22 mouse cellular contexts compared by ENCODE assay signal in genomic region chr2:105084035-105084434, GRCm38 (mm10). TPM values are rescaled to one million over a fixed set of nuclear protein-coding genes. Genes with fewer than 3 reads are reported as not detected.
"Had no signal": no experiment of that assay in that cellular context is flagged by ENCODE, and none has a peak within 500 bp of the region (broad histone marks: within the 10 kb centered on the region; RNA-seq: fewer than 3 reads in every experiment).

No protein-coding gene starts in this region.

- H3K4me1 ChIP-seq: stomach, embryonic 15.5 days had no signal

- H3K27me3 ChIP-seq: kidney, embryonic 15.5 days; limb, embryonic 15.5 days; midbrain, embryonic 13.5 days; stomach, embryonic 15.5 days had no signal

- DNase-seq: left cerebral cortex, postnatal 4 days; liver, postnatal 0 days; lung, embryonic 14.5 days; right cerebral cortex, postnatal 25 days; spleen, adult 18-20 months; thymus, postnatal 36 days had no signal

- ATAC-seq: intestine, postnatal 0 days; liver, postnatal 0 days; lung, postnatal 0 days; midbrain, embryonic 13.5 days had no signal

- H3K9me3 ChIP-seq: kidney, embryonic 15.5 days; limb, embryonic 12.5 days; limb, embryonic 15.5 days; midbrain, embryonic 13.5 days; stomach, embryonic 15.5 days had no signal

- H3K27ac ChIP-seq: kidney, embryonic 15.5 days; limb, embryonic 12.5 days; limb, embryonic 15.5 days; liver, embryonic 14.5 days; macrophage; midbrain, embryonic 13.5 days; stomach, embryonic 15.5 days had no signal

- H3K36me3 ChIP-seq: kidney, embryonic 15.5 days; limb, embryonic 12.5 days; limb, embryonic 15.5 days; midbrain, embryonic 13.5 days; stomach, embryonic 15.5 days had no signal

- H3K4me2 ChIP-seq: kidney, embryonic 15.5 days; limb, embryonic 12.5 days; limb, embryonic 15.5 days; liver, embryonic 11.5 days; lung, embryonic 14.5 days; midbrain, embryonic 13.5 days; stomach, embryonic 15.5 days had no signal

- H3K4me3 ChIP-seq: kidney, embryonic 15.5 days; limb, embryonic 12.5 days; limb, embryonic 15.5 days; midbrain, embryonic 13.5 days; stomach, embryonic 15.5 days had no signal

- H3K9ac ChIP-seq: kidney, embryonic 15.5 days; limb, embryonic 12.5 days; limb, embryonic 15.5 days; liver, embryonic 14.5 days; liver, postnatal 0 days; lung, embryonic 14.5 days; midbrain, embryonic 13.5 days; stomach, embryonic 15.5 days had no signal

RNA-seq across cellular contexts. Expression of gene Gm11060, which starts 7.8 kb away (rescaled TPM):
- polyA plus RNA-seq: intestine, embryonic 14.5 days; intestine, postnatal 0 days; kidney, embryonic 15.5 days; limb, embryonic 12.5 days; limb, embryonic 15.5 days; liver, embryonic 11.5 days; liver, embryonic 14.5 days; liver, postnatal 0 days; lung, embryonic 14.5 days; lung, postnatal 0 days; macrophage; midbrain, embryonic 13.5 days; midbrain, postnatal 0 days; neural tube, embryonic 11.5 days; neural tube, embryonic 14.5 days; stomach, embryonic 15.5 days; thymus, postnatal 0 days; urinary bladder, adult 2 months had no signal

RNA-seq across cellular contexts. Expression of gene Wt1, which starts 42.3 kb away (rescaled TPM):
- polyA plus RNA-seq: macrophage had no signal
